ENCODE assay signal across 25 mouse cellular contexts in genomic region chr16:50399775-50400174, GRCm38 (mm10). TPM values are rescaled to one million over a fixed set of nuclear protein-coding genes. Genes with fewer than 3 reads are reported as not detected.
DNase-seq lines count a peak whose midpoint lies in the region; ATAC-seq and TF ChIP-seq lines count a peak whose summit lies in the region.
"Had no signal": no experiment of that assay in that cellular context is flagged by ENCODE, and none has a peak within 500 bp of the region (broad histone marks: within the 10 kb centered on the region; RNA-seq: fewer than 3 reads in every experiment).

No protein-coding gene starts in this region.

- H3K4me1 ChIP-seq in heart, embryonic 11.5 days (ENCODE audit: control insufficient read depth, insufficient read depth, low read length), result peaks cover 4% of the 10 kb centered on the region
- peaks cover 2 to 16% of the 10 kb centered on the region in 2 experiments for H3K4me1 ChIP-seq in heart, embryonic 14.5 days (ENCODE audit: control insufficient read depth in 2 of 2, insufficient read depth in 2 of 2, low read length in 2 of 2)
- H3K4me1 ChIP-seq in heart, postnatal 0 days (ENCODE audit: control insufficient read depth, insufficient read depth), result peaks cover 5% of the 10 kb centered on the region; the same call in 1 of the 2 replicates
- H3K4me1 ChIP-seq: forebrain, embryonic 10.5 days; forebrain, embryonic 13.5 days; hindbrain, embryonic 12.5 days; hindbrain, embryonic 15.5 days had no signal

- no peaks in the 10 kb centered on the region; the same call in 1 of the 2 replicates for H3K36me3 ChIP-seq in heart, embryonic 11.5 days (ENCODE audit: control insufficient read depth, insufficient read depth, low read length)
- peaks cover 5% of the 10 kb centered on the region; the same call in 1 of the 2 replicates for H3K36me3 ChIP-seq in heart, embryonic 14.5 days (ENCODE audit: control insufficient read depth, insufficient read depth, low read length)
- H3K36me3 ChIP-seq in heart, postnatal 0 days (replicated peaks; ENCODE audit: control insufficient read depth, insufficient read depth, low read length), result no peaks in the 10 kb centered on the region
- H3K36me3 ChIP-seq: hindbrain, embryonic 12.5 days; hindbrain, embryonic 15.5 days had no signal

- no peaks in the 10 kb centered on the region for H3K27me3 ChIP-seq in heart, embryonic 11.5 days (ENCODE audit: control insufficient read depth, insufficient read depth, low read length)
- H3K27me3 ChIP-seq in heart, embryonic 14.5 days (ENCODE audit: control insufficient read depth, insufficient read depth, low read length), result no peaks in the 10 kb centered on the region
- no peaks in the 10 kb centered on the region for H3K27me3 ChIP-seq in heart, postnatal 0 days (ENCODE audit: control insufficient read depth, insufficient read depth, low read length)
- H3K27me3 ChIP-seq: CH12.LX; forebrain, embryonic 13.5 days; hindbrain, embryonic 12.5 days; hindbrain, embryonic 15.5 days; Patski had no signal

- ATAC-seq in heart, embryonic 11.5 days (replicated peaks; ENCODE audit: insufficient number of reproducible peaks, low FRiP score, low TSS enrichment), result no peak
- no peak for ATAC-seq in heart, embryonic 14.5 days (ENCODE audit: insufficient number of reproducible peaks, insufficient read depth, low FRiP score, low read depth)
- ATAC-seq in heart, postnatal 0 days (ENCODE audit: insufficient read depth, low read depth), result no peak
- ATAC-seq: forebrain, embryonic 13.5 days; forebrain, embryonic 16.5 days; intestine, postnatal 0 days; Patski had no signal

- no peaks in the 10 kb centered on the region for H3K9me3 ChIP-seq in heart, embryonic 11.5 days (replicated peaks; ENCODE audit: control insufficient read depth, low read length)
- H3K9me3 ChIP-seq in heart, embryonic 14.5 days (ENCODE audit: control insufficient read depth, low read length), result no peaks in the 10 kb centered on the region
- H3K9me3 ChIP-seq in heart, postnatal 0 days (replicated peaks; ENCODE audit: control insufficient read depth, low read length), result no peaks in the 10 kb centered on the region
- H3K9me3 ChIP-seq: forebrain, embryonic 10.5 days; forebrain, embryonic 13.5 days; G1E; hindbrain, embryonic 12.5 days; hindbrain, embryonic 15.5 days had no signal

- 78% methylated on average over 6 of the region's 6 CpGs for WGBS in heart, embryonic 11.5 days (ENCODE audit: insufficient replicate concordance)
- WGBS in heart, embryonic 14.5 days, result 68% methylated on average over 6 of the region's 6 CpGs
- WGBS in heart, postnatal 0 days, result 64% methylated on average over 6 of the region's 6 CpGs

- no peak for TF ChIP-seq EP300 in heart, postnatal 0 days (IDR thresholded peaks at IDR 0.05; ENCODE audit: low read depth)

- TF ChIP-seq CTCF in heart, postnatal 0 days (IDR thresholded peaks at IDR 0.05; ENCODE audit: low read depth), result no peak

- no peak overlapping the region for H3K4me3 ChIP-seq in heart, embryonic 11.5 days (ENCODE audit: low read depth, low read length)
- H3K4me3 ChIP-seq in heart, embryonic 14.5 days (ENCODE audit: control insufficient read depth in 1 of 2, insufficient read depth in 1 of 2, low read depth in 1 of 2, low read length in 2 of 2), result no peak overlapping the region
- H3K4me3 ChIP-seq in heart, postnatal 0 days (ENCODE audit: low read depth, low read length), result no peak overlapping the region
- H3K4me3 ChIP-seq: forebrain, embryonic 10.5 days; forebrain, embryonic 13.5 days; hindbrain, embryonic 12.5 days; hindbrain, embryonic 15.5 days had no signal

- no peak overlapping the region for H3K9ac ChIP-seq in heart, embryonic 11.5 days (ENCODE audit: low read depth, low read length)
- 0 out of 2 replicates have a peak overlapping the region, but pooled peaks have one; percentile 16 for H3K9ac ChIP-seq in heart, embryonic 14.5 days (ENCODE audit: low read length)
- H3K9ac ChIP-seq in heart, postnatal 0 days (replicated peaks; ENCODE audit: low read depth, low read length), result no peak overlapping the region; the same call in 1 of the 2 replicates
- H3K9ac ChIP-seq: forebrain, embryonic 13.5 days; hindbrain, embryonic 12.5 days; hindbrain, embryonic 15.5 days had no signal

- H3K4me2 ChIP-seq in heart, embryonic 11.5 days, result no peak overlapping the region
- peak overlapping the region; percentile 17; the same call in 1 of the 2 replicates for H3K4me2 ChIP-seq in heart, embryonic 14.5 days (ENCODE audit: low read length)
- H3K4me2 ChIP-seq in heart, postnatal 0 days (ENCODE audit: low read depth, low read length), result no peak overlapping the region
- H3K4me2 ChIP-seq: forebrain, embryonic 13.5 days; hindbrain, embryonic 12.5 days; hindbrain, embryonic 15.5 days had no signal

- peak; percentile 16 for DNase-seq in adrenal gland, postnatal 14 days
- DNase-seq in adrenal gland, postnatal 4 days (ENCODE audit: low spot score in 2 of 2), result no peak
- DNase-seq in heart, adult 8-10 months (ENCODE audit: low spot score), result no peak
- no peak for DNase-seq in heart, postnatal 14 days
- no peak for DNase-seq in heart, postnatal 0 days (ENCODE audit: low spot score)
- no peak for DNase-seq in heart, adult 18-20 months
- DNase-seq: B cell, adult 2 months; cerebellum, adult 18-20 months; cerebellum, adult 9-10 months; cerebellum, postnatal 14 days; gastrocnemius, postnatal 10 days; gastrocnemius, postnatal 36 days; kidney, adult 2 months had no signal

- H3K27ac ChIP-seq in heart, embryonic 11.5 days (ENCODE audit: low read depth, low read length), result 0 out of 2 replicates have a peak overlapping the region, but pooled peaks have one; percentile 22
- H3K27ac ChIP-seq in heart, embryonic 14.5 days (replicated peaks in 1 of 2; ENCODE audit: control insufficient read depth in 1 of 2, insufficient read depth in 1 of 2, low read depth in 2 of 2, low read length in 2 of 2), result peak overlapping the region in 1 of 2 experiments; percentile 50; a peak in 1 of 4 replicates
- peak overlapping the region; percentile 34; the same call in 1 of the 2 replicates for H3K27ac ChIP-seq in heart, postnatal 0 days (ENCODE audit: low read depth)
- H3K27ac ChIP-seq: forebrain, embryonic 10.5 days; forebrain, embryonic 13.5 days; hindbrain, embryonic 12.5 days; hindbrain, embryonic 15.5 days; kidney, postnatal 0 days had no signal

- intact Hi-C loops in heart, postnatal 14 days (cut with DNase I), result no loop called here

RNA-seq across cellular contexts. Expression of gene Bbx, which starts 32.4 kb away (rescaled TPM):
- 28.8 and 33.3 TPM in 2 replicates for total RNA-seq in adrenal gland, postnatal 14 days (2021)
- 10 to 100 TPM; 46.5 to 49.4 TPM for total RNA-seq in adrenal gland, postnatal 4 days (2021)
- polyA plus RNA-seq in heart, embryonic 11.5 days (2014; fragmentation: Nextera tagmentation; extraction: Ambion mirVana), result 32.6 and 40.2 TPM in 2 replicates
- 10 to 100 TPM; 13.5 to 17.4 (median 15.8) TPM for total RNA-seq in heart, adult 8-10 months (2022)
- polyA plus RNA-seq in heart, embryonic 14.5 days (2014; fragmentation: Nextera tagmentation; extraction: Ambion mirVana), result 28.8 and 33.1 TPM in 2 replicates
- 10 to 100 TPM; 15.4 to 18.0 TPM for total RNA-seq in heart, postnatal 14 days (2021)
- total RNA-seq in heart, postnatal 0 days (2014; rRNA removed; ENCODE audit: low replicate concordance), result 15.7 and 17.4 TPM in 2 replicates
- polyA plus RNA-seq in heart, postnatal 0 days (2015; fragmentation: Nextera tagmentation; extraction: Ambion mirVana), result 20.0 and 20.3 TPM in 2 replicates
- 10 to 100 TPM; 14.6 to 15.0 TPM for total RNA-seq in heart, adult 18-20 months (2021)
